Mouse (Mus musculus) thymus, postnatal 36 days (tissue): ENCODE results near the gene Fam174b.

Experiments used
- DNase-seq, 2 experiments: peaks; one replicate each; pipeline ENCODE4 v3.0.0; 2022; ENCODE audit warnings: mixed read lengths in 2 of 2

Gene Fam174b

DNA sequence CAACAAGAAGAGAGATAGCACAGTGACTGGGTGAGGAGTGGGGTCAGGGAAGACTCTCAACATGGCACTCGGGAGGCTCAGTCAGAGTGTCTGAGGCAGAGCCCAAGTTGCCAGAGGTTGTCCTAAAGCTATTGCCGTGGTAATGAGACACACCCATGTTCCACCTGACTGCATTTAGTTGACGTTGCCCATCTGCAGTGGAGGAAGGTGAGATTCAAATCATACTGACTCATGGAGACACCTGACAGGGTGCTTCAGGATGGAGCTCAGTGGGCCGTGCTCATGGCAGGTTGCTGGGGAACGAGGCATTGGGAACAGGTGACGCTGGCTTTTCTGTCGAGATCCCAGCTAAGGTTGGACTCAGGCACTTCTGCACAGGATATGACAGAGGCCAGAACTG lies 9.9 kb downstream of the Fam174b start:
- no peak for DNase-seq

- no peak for DNase-seq
Observed at GRCm38 (mm10) chr7:73753598-73753997, 13.5 kb downstream of the Fam174b start.

DNA sequence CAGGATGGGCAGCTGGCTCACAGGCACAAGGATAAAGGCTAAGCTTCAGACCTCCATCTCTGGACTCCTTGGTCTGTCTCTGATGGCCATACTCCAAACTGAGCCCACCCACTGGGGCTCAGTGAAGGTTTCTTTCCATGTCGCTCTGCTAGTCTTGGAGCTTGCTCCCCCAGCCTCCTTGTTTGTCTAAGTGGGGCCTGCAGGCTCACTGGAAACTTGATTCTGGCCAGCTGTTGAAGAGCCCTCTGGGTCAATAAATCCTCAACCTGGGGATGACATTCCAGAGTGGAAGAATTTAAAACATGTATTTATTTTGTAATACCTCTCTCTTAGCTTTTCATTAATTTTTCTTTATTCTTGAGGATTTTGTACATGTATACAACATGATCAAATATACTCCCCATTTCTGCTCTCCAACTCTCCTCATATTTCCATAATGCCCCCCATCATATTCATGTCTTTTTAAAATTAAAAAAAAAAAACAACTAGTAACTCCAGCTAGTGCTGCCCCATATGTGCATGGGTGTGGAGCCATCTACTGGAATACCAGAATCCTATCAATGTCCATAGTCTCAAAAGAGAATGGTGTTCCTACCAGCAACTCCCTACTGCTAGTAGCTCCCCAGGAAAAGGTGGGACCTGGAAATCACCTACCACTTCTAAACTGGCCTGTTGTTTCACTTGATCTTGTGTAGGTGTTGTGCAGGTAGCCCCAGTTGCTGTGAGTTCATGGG lies 15.4 kb downstream of the Fam174b start:
- DNase-seq, result no peak

DNA sequence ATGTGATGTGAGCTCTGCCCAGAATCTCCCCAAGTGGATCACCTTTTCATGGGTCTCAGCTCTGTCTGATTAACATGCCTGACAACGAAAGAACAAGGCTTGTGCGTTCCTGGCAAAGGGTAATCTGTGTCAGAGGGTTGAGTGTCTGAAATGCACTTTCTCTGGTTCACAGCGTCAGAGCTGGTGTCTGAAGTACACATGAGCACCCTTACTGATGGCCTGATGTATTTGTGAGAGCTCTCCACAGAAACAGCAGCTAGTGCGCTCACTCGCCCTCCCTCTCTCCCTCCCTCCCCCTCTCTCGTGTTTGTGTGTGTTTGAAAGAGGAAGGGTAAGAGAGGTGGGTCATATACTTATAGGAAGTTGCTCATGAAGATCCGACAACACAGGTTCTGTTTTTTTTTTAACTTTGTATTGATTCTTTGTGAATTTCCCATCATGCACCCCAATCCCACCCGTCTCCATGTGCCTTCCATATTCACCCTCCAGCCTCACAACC lies 21.6 kb downstream of the Fam174b start:
- DNase-seq, result no peak

GRCm38 (mm10) chr7:73764679-73765078 lies 24.6 kb downstream of the Fam174b start:
- DNase-seq, result no peak

- DNase-seq, result no peak
Observed at GRCm38 (mm10) chr7:73765186-73765903, 25.2 kb downstream of the Fam174b start.

DNA sequence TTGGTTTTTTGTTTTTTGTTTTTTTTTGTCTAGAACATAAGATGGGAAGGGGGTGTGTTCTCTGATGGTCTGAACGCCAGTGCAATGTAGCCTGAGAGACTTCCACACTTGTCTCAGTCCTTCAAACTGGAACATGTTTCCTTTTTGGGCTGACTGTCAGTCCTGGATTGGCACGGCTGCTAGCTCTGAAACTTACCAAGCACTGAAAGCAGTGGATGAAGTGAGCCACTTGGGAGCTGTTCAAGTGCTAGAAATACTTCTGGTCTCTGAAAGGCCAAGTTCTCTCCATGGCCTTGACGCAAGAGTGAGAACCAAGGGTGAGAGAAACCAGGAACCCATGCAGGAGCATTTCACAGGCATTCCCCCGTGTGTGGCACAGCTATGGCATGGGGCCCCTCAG lies 29.1 kb downstream of the Fam174b start:
- DNase-seq, result no peak

- no peak for DNase-seq
Observed at GRCm38 (mm10) chr7:73771384-73772274, 31.5 kb downstream of the Fam174b start.

GRCm38 (mm10) chr7:73772275-73772765 lies 32.2 kb downstream of the Fam174b start:
- DNase-seq, result no peak

GRCm38 (mm10) chr7:73774781-73775180 lies 34.7 kb downstream of the Fam174b start:
- no peak for DNase-seq

GRCm38 (mm10) chr7:73777777-73778176 lies 37.7 kb downstream of the Fam174b start:
- DNase-seq, result no peak

GRCm38 (mm10) chr7:73784736-73785428 lies 44.8 kb downstream of the Fam174b start:
- no peak for DNase-seq

DNA sequence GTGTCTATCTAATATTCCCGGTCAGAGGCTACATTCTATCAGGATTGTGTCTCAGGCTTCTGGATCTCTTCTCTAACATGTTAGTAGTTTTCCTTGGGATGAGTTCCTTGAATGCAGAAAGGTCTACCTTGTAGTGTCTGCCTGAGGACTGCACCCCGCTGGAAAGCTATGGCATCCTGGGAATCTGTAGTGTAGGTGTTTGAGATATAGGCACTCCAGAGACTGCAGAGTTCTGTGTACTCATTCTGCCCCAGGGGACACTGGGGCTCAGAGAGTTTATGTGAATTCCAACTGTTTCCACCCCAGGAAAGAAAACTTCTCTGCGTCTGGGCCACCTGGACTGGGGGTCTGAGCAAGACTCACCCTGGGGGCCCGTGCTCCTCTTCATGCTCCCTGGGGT lies 45.7 kb downstream of the Fam174b start:
- DNase-seq, result no peak

DNA sequence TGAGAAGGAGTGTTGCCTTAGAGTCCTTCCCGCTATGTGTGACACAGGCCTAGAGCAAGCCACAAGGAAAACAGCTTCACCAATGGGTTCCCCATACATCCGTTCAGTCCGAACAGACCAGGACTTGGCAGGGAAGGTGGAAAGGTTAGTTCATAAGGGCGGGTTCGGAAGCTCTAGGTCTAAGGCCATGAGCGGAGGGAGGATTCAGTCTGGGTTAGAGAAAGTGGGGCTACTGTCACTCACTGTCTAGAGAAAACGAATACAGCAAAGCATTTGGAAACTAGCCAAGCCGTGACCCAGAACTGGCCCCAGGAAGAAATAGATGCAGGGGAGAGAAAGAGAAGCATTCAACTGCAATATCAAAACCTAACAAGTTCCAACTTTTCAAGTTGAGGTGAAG lies 47.4 kb downstream of the Fam174b start:
- no peak for DNase-seq

DNA sequence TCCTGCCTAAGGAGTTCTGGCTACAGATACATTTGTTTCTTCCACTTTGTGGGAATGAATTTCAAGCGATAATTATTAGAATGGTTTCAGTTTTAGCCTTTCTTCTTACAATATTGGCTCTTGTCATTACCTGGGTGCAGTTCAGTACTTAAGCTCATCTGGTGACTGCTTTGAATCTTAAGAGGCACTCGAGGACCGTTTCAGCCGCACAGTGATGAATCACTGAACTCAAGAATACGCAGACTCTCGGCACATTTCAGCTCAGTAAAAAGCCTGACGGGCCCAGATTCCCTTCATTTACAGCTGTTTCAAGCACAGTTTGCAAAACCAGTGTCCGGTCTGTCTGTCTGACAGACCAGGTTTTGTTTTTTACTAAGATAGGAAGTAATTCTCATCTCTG lies 51.0 kb downstream of the Fam174b start:
- DNase-seq, result no peak

- DNase-seq, result no peak
Observed at GRCm38 (mm10) chr7:73792155-73792554, 52.1 kb downstream of the Fam174b start.

- DNase-seq, result no peak
Observed at GRCm38 (mm10) chr7:73792641-73793040, 52.5 kb downstream of the Fam174b start.

GRCm38 (mm10) chr7:73809261-73809660 lies 69.2 kb downstream of the Fam174b start:
- no peak for DNase-seq

GRCm38 (mm10) chr7:73811439-73811838 lies 71.3 kb downstream of the Fam174b start:
- DNase-seq, result no peak

- no peak for DNase-seq
Observed at GRCm38 (mm10) chr7:73812176-73812575, 72.1 kb downstream of the Fam174b start.

GRCm38 (mm10) chr7:73813887-73814286 lies 73.8 kb downstream of the Fam174b start:
- DNase-seq, result no peak

GRCm38 (mm10) chr7:73814454-73814853 lies 74.4 kb downstream of the Fam174b start:
- no peak for DNase-seq
